Mouse (Mus musculus) lung, postnatal 0 days (tissue): ENCODE results near the gene Wwc2. TPM values are rescaled to one million over a fixed set of nuclear protein-coding genes. Genes with fewer than 3 reads are reported as not detected.

Experiments used
- ATAC-seq: fragments of 200-750 bp; cut with Nextera tagmentation; 2 replicates; pipeline ENCODE4 v1.8.0; 2017; ENCODE audit warnings: moderate library complexity
- DNase-seq: peaks from one replicate; pipeline ENCODE4 v3.0.0-alpha.2; 2016; ENCODE audit warnings: low spot score
- H3K27ac ChIP-seq: fragments of 300-500 bp; sonication (generic); 2 replicates; pipeline ENCODE4 v1.5.1; 2014; ENCODE audit warnings: antibody characterized with exemption, mild to moderate bottlenecking, low read length, mixed read lengths
- H3K27me3 ChIP-seq: fragments of 300-500 bp; sonication (generic); replicated peaks from 2 replicates; pipeline ENCODE4 v1.6.1; 2014; ENCODE audit warnings: low read length, mixed read lengths; ENCODE audit not compliant: insufficient read depth
- H3K36me3 ChIP-seq: fragments of 300-500 bp; sonication (generic); 2 replicates; pipeline ENCODE4 v1.6.1; 2014; ENCODE audit warnings: low read length, mixed read lengths; ENCODE audit not compliant: insufficient read depth
- H3K4me1 ChIP-seq: fragments of 300-500 bp; sonication (generic); 2 replicates; pipeline ENCODE4 v1.6.1; 2014; ENCODE audit warnings: antibody characterized with exemption, low read depth, low read length, mixed read lengths; ENCODE audit not compliant: insufficient read depth
- H3K4me2 ChIP-seq: fragments of 300-500 bp; sonication (generic); replicated peaks from 2 replicates; pipeline ENCODE4 v1.6.1; 2014; ENCODE audit warnings: low read depth, mild to moderate bottlenecking, low read length, moderate library complexity, mixed read lengths
- H3K4me3 ChIP-seq: fragments of 300-500 bp; sonication (generic); 2 replicates; pipeline ENCODE4 v1.5.1; 2014; ENCODE audit warnings: low read depth, low read length
- H3K9ac ChIP-seq: fragments of 300-500 bp; sonication (generic); replicated peaks from 2 replicates; pipeline ENCODE4 v1.6.1; 2014; ENCODE audit warnings: low read depth, mild to moderate bottlenecking
- H3K9me3 ChIP-seq: fragments of 300-500 bp; sonication (generic); 2 replicates; pipeline ENCODE4 v1.6.1; 2016; ENCODE audit warnings: low read length, mixed read lengths
- CTCF ChIP-seq: IDR thresholded peaks from 2 replicates; pipeline ENCODE4 v1.5.1; 2016; ENCODE audit warnings: antibody characterized with exemption, mild to moderate bottlenecking
- EP300 ChIP-seq: IDR thresholded peaks from 2 replicates; pipeline ENCODE4 v1.6.1; 2016; ENCODE audit warnings: antibody characterized with exemption, mild to moderate bottlenecking, control low read depth
- WGBS: fragments of 180-500 bp; shearing (Covaris S2); extraction: QIAGEN DNeasy Blood & Tissue Kit; methylation state at CpG from one replicate; pipeline ENCODE4 v1.1.7; 2014; 5-methylcytosine and 5-hydroxymethylcytosine counted together
- polyA plus RNA-seq: library from polyadenylated mRNA; unstranded; fragments of >200 nt; fragmentation: Nextera tagmentation; extraction: Ambion mirVana; gene quantifications from 2 replicates; pipeline ENCODE4 v1.2.1, GENCODE M21; 2015

Wwc2 gene
- polyA plus RNA-seq, 1 experiment from 2014 or later, result 19.1 TPM

DNA sequence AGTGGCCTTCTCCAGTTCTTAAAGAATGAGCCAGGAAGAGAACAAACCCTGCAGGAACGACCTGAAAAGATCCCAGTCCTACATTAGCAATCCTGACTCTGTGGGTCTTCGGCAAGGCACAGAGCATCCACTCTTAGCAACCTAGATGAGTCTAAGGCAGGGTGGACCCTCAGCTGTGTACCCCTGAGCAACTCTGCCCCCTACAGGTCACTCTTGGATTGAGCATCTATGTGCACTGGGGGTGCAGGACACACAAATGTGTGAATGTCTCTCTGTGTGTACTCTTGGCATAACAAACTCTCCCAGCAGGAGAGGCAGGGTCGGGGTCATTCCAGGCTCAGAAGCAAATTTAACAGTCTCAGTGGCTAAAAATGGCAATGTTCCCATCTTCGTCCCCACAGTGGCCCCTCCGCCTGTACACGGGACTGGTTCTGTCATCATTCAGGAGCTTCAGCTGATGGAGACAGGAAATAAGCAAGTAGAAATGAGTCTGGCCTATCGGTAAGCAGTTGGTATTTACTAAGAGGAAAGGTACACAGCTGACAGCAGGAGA lies 39.3 kb downstream of the Wwc2 start:
- ATAC-seq (peak; percentile 55), DNase-seq (peak; percentile 35)
- no peak overlapping the region for H3K9ac ChIP-seq
- no peaks in the 10 kb centered on the region for H3K36me3 ChIP-seq
- no peaks in the 10 kb centered on the region for H3K27me3 ChIP-seq
- peaks cover 7% of the 10 kb centered on the region; the same call in 1 of the 2 replicates for H3K4me1 ChIP-seq
- TF ChIP-seq EP300 (no peak), CTCF (peak; percentile 76)
- no peak overlapping the region for H3K27ac ChIP-seq
- 40% methylated on average over 7 of the region's 7 CpGs for WGBS
- no peaks in the 10 kb centered on the region for H3K9me3 ChIP-seq
- no peak overlapping the region for H3K4me3 ChIP-seq
- H3K4me2 ChIP-seq, result no peak overlapping the region

DNA sequence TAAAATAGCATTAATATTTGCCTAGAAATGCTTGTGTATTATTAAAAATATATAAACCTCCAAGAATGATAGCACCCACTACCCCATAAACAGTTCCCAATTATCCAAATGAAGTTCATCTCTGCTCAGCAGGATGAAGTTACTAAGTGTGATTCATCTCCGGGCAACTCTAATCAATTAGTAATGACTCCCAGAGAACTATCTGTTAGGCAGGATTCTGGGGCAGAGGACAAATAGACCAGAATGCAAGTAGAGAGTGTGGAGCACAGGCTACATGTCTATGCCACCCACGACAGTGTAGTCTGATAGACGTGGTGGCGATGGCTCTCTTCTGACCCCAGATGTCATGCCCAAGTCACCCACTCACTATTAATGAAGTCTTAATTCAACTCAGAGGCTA lies 41.9 kb downstream of the Wwc2 start:
- no peak overlapping the region for H3K27ac ChIP-seq
- H3K27me3 ChIP-seq, result no peaks in the 10 kb centered on the region
- WGBS, result 78% methylated on average over 4 of the region's 4 CpGs
- ATAC-seq (no peak), DNase-seq (no peak)
- no peak for TF ChIP-seq EP300
- TF ChIP-seq CTCF, result no peak
- H3K9ac ChIP-seq, result no peak overlapping the region
- no peak overlapping the region for H3K4me2 ChIP-seq
- H3K4me3 ChIP-seq, result no peak overlapping the region
- peaks cover 4% of the 10 kb centered on the region; the same call in 1 of the 2 replicates for H3K4me1 ChIP-seq
- no peaks in the 10 kb centered on the region for H3K9me3 ChIP-seq
- no peaks in the 10 kb centered on the region for H3K36me3 ChIP-seq

DNA sequence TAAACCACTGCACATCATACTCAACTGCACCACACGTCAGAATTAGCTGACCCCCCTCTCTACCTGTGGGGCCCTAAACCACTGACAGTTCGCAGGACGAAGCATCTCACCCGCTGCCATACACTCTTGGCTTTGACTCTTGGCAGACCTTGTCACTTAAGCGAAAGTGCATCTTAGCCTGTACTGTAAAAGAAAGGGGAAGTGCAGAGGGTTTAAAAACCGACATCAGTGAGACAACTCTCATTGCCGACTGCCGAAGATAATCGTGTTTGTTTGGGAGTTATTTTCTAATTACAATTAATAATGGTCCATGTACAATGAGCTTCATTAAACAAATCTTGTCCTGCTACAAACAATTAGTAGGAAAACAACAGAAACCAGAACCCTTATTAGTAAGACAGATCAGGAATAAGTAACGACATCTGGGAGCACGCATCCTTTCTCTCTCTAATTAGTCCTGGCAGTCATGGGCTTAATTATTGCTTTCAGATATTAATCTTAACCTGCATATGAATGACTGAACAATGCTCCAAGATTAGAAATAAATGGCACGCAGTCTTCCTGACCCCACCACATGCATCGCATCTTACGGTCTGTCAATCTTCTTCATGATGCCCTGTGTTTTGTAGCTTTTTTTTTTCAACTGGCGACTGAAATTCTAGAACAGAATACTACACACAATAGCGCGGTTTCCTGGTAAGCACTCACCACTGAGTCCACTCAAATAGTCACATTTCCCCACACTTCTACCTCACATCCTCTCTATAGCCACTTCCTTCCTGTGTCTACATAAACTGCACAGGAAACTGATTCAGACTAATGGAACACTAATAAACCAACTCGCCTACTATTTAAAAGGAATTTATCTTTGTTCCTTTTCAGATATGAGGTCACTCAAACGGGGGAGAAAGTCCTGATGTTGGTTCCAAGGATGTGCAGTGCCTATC lies 42.8 kb downstream of the Wwc2 start:
- peak; percentile 78 for TF ChIP-seq EP300
- TF ChIP-seq CTCF, result no peak
- H3K27me3 ChIP-seq, result no peaks in the 10 kb centered on the region
- no peak overlapping the region for H3K4me3 ChIP-seq
- no peak overlapping the region for H3K9ac ChIP-seq
- peak overlapping the region; percentile 58 for H3K27ac ChIP-seq
- H3K4me2 ChIP-seq, result peak overlapping the region; percentile 32
- H3K36me3 ChIP-seq, result no peaks in the 10 kb centered on the region
- 49% methylated on average over 19 of the region's 19 CpGs for WGBS
- H3K9me3 ChIP-seq, result no peaks in the 10 kb centered on the region
- peak; percentile 82 for ATAC-seq
- peak; percentile 68 for DNase-seq
- H3K4me1 ChIP-seq, result peaks cover 4% of the 10 kb centered on the region; the same call in 1 of the 2 replicates

DNA sequence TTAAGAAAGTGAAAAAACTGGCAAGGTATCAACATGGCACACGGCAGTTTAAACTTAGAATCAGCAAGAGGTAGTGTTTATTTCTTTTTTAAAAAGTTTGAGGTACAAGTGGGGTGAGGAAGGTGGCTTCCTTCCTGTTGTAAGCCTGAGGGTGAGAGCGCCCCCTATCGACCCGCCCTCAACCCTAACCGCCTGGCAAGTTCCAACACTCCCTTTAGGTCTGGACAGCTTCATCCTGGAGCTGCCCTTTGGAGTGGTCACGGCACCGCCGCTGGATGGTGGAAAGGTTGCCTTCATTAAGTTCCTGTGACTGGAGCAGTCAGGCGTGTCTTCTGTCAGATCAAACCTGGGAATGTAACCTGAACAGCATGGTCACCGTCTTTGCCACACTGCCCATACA lies 47.7 kb downstream of the Wwc2 start:
- Histone ChIP-seq H3K4me3 (no peak overlapping the region), H3K27me3 (no peaks in the 10 kb centered on the region), H3K9me3 (no peaks in the 10 kb centered on the region), H3K4me2 (no peak overlapping the region), H3K36me3 (no peaks in the 10 kb centered on the region), H3K27ac (no peak overlapping the region), H3K4me1 (peaks cover 20% of the 10 kb centered on the region), H3K9ac (no peak overlapping the region)
- 70% methylated on average over 10 of the region's 10 CpGs for WGBS
- TF ChIP-seq CTCF (peak; percentile 54), EP300 (no peak)
- DNase-seq (peak; percentile 28), ATAC-seq (no peak)

DNA sequence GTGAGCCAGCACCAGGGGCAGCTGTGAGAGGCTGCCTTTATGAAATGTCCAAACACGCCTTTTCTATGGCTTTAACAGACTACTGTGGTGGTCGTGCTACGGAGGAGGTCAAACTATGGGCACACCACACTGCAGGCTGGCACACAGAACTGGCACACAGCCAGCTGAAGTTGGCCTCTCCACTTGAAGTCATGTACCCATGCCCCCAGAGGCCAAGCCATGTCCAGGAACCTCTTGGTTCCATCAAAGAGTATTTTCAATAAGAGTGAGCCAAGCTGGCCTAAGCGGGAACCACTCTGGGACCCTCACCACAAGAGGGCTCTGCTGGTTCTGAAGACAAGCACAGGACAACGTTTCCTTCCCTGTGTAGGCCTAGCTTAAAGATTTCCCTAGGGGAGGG lies 49.7 kb downstream of the Wwc2 start:
- TF ChIP-seq EP300 (no peak), CTCF (peak; percentile 47)
- Histone ChIP-seq H3K9me3 (no peaks in the 10 kb centered on the region), H3K4me3 (no peak overlapping the region), H3K9ac (no peak overlapping the region), H3K27ac (peak overlapping the region; percentile 85), H3K4me1 (peaks cover 16% of the 10 kb centered on the region), H3K4me2 (no peak overlapping the region), H3K36me3 (no peaks in the 10 kb centered on the region), H3K27me3 (no peaks in the 10 kb centered on the region)
- WGBS, result 48% methylated on average over 4 of the region's 5 CpGs
- peak; percentile 39 for DNase-seq
- ATAC-seq, result peak; percentile 53
